Mouse (Mus musculus): Measurements from ENCODE around the gene Rps27. TPM values are rescaled to one million over a fixed set of nuclear protein-coding genes. Genes with fewer than 3 reads are reported as not detected.
"Not testable (repeated sequence)": the region's sequence is repeated elsewhere in the genome, so short reads cannot be mapped to it uniquely, and the experiment has no call there.

The Rps27 gene
- 25.9 and 30.7 TPM in 2 replicates for polyA plus RNA-seq (2012)

DNA sequence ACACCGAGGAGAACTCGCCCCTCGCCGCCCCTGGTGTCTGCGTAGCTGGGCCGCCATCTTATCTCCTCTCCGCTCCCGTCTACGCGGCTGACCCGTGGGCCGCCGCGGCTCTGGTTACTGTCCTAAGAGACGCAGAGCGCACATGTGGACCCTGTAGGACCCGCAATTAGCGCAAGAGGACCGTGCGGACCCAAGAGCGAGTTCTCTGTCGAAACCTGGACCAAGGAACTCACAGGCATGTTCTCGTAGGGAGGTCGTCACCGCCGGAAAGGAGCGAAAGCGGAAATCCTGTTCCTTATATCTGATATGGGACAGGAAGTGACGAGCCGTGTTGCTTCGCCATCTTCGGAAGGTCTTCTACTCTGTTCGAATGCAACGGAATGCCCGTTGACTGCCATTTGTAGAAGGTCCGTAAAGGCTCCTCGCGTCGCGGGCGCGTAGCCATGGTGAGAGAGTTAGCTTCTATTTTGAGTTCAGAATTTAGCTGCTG, at the start of gene Rps27, which contains the start of gene Rab13:
Gene Rps27, minus strand, starts transcription at position 275 of the 490 bp plus-strand sequence.
Gene Rab13, plus strand, starts transcription at position 319 of the 490 bp plus-strand sequence.
- TF ChIP-seq GATA1 (IDR thresholded peaks at IDR 0.05; ENCODE audit: low read length) (peak; percentile 92), TAL1 (IDR thresholded peaks at IDR 0.05; ENCODE audit: low read length) (no peak)
- Histone ChIP-seq H3K9me3 (ENCODE audit: control insufficient read depth, low read length) (no peaks in the 10 kb centered on the region), H3K36me3 (ENCODE audit: control insufficient read depth) (peaks cover 44% of the 10 kb centered on the region), H3K4me3 (replicated peaks) (peak within 1 kb of the TSS; percentile 89), H3K27me3 (ENCODE audit: control insufficient read depth) (no peaks in the 10 kb centered on the region), H3K4me1 (ENCODE audit: control insufficient read depth) (peaks cover 41% of the 10 kb centered on the region)

DNA sequence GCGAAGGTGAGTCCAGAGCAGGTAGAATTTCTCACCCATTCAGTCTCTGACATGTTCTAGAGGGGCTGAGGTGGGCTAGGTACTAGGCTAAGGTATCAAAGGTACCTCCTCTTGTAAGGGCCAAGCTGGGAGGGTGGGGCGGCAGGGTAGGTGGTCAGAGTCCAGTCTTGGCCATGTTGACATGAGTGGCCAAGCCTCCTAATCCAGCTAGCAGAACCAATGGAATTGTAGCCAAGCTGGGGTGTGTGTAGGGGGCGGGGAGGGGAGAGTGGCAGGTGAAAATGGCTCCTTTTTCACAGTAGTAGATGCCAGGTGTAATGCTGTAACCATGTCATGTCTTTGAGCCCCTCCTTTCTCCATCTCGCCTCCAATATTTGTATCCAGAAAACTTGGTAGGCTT, 45.1 kb upstream of the Rps27 start:
- H3K4me1 ChIP-seq (ENCODE audit: control insufficient read depth), result peaks cover 29% of the 10 kb centered on the region

DNA sequence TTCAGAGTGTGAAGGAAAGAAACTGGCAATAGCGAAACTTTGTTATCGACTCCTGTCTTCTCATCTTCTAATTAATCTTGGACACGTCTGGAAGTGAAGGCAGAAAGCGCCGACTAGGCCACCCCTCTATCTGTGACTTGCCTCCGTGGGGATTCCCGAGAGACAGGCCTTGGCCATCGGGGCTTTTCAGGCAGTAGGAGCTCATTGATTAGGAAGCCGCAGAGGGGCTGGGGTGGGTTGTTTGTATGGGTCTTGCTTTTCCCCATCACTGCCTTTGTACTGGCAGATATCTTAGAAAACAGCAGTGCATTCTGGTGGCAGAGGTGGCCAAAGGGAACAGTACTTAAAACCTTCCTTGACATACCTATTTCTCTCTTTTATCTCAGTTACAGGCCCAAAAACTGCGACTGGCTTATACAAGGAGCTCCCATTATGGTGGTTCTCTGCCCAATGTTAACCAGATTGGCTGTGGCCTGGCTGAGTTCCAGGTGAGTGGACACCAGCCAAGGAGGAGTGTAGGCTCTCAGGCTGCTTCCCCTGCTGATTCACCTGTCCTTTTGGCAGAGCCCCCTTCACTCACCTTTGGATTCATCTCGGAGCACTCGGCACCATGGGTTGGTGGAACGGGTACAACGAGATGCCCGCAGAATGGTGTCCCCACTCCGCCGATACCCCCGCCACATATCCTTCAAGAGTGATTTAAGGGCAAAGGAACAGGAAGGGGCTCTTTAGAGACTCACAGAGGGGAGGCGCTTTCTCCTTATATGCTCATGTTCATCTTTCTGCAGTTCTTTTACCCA, 43.5 kb upstream of the Rps27 start:
- TF ChIP-seq GATA1 (IDR thresholded peaks at IDR 0.05; ENCODE audit: low read length) (no peak), TAL1 (IDR thresholded peaks at IDR 0.05; ENCODE audit: low read length) (no peak)
- H3K4me1 ChIP-seq (ENCODE audit: control insufficient read depth), result peaks cover 29% of the 10 kb centered on the region
- H3K9me3 ChIP-seq (ENCODE audit: control insufficient read depth, low read length), result no peaks in the 10 kb centered on the region
- H3K4me3 ChIP-seq (replicated peaks), result no peak overlapping the region
- no peaks in the 10 kb centered on the region for H3K27me3 ChIP-seq (ENCODE audit: control insufficient read depth)
- H3K36me3 ChIP-seq (ENCODE audit: control insufficient read depth), result peaks cover 51% of the 10 kb centered on the region

More for the DNA sequence above, 45.1 kb upstream of the Rps27 start:
- peaks cover 66% of the 10 kb centered on the region for H3K36me3 ChIP-seq (ENCODE audit: control insufficient read depth)
- no peaks in the 10 kb centered on the region for H3K27me3 ChIP-seq (ENCODE audit: control insufficient read depth)
- no peak overlapping the region for H3K4me3 ChIP-seq (replicated peaks)
- H3K9me3 ChIP-seq (ENCODE audit: control insufficient read depth, low read length), result no peaks in the 10 kb centered on the region
- TF ChIP-seq TAL1 (IDR thresholded peaks at IDR 0.05; ENCODE audit: low read length), result no peak
- no peak for TF ChIP-seq GATA1 (IDR thresholded peaks at IDR 0.05; ENCODE audit: low read length)

DNA sequence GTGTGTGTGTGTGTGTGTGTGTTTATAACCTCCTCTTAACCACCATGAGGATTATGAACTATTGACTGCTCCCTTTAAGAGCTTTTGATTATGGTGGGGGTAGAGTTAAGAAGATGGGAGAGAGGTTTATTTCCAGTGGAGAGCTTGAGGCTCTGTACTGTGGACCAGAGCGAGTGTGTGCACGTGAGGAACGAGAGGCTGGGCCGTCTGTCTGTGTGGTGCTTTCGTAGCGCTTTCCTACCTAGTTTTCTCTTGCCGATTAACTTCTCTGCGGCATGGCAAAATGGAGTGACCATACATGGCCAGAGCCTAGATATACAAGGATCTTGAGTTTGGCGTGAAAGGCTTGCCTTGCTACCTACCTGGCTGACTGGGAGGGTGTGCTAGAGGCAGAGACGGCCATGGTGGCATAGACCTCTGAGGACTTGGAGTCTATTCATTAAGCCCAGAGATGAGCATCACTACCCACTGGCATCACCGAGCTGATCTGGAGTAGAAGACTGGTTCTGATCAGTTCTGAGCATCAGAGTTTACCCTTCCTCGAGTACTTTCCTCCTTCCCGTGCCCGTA, 42.4 kb upstream of the Rps27 start:
- H3K4me1 ChIP-seq (ENCODE audit: control insufficient read depth), result peaks cover 29% of the 10 kb centered on the region
- no peaks in the 10 kb centered on the region for H3K9me3 ChIP-seq (ENCODE audit: control insufficient read depth, low read length)
- H3K36me3 ChIP-seq (ENCODE audit: control insufficient read depth), result peaks cover 50% of the 10 kb centered on the region
- no peak overlapping the region for H3K4me3 ChIP-seq (replicated peaks)
- TF ChIP-seq TAL1 (IDR thresholded peaks at IDR 0.05; ENCODE audit: low read length), result no peak
- no peak for TF ChIP-seq GATA1 (IDR thresholded peaks at IDR 0.05; ENCODE audit: low read length)
- H3K27me3 ChIP-seq (ENCODE audit: control insufficient read depth), result no peaks in the 10 kb centered on the region

DNA sequence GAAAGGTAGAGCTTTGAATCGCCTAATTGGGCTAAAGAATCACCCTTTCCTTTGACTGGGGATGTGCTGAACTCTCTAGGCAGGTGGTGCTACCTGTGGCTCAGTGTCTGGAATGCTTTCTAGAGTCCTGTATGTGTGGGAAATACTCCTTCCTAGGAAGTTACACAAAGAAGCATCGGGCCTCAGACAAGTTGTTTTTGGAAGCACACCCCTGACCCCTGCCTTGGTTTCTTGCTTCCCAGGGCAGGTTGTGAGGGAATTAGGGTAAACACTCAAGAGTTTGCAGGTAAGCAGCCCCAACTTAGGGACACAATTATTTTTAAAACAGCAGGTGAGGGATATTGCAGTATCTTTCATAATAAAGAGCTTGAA, 41.7 kb upstream of the Rps27 start:
- H3K4me1 ChIP-seq (ENCODE audit: control insufficient read depth), result peaks cover 31% of the 10 kb centered on the region
- H3K4me3 ChIP-seq (replicated peaks), result peak overlapping the region; percentile 88
- H3K27me3 ChIP-seq (ENCODE audit: control insufficient read depth), result no peaks in the 10 kb centered on the region
- no peaks in the 10 kb centered on the region for H3K9me3 ChIP-seq (ENCODE audit: control insufficient read depth, low read length)
- peaks cover 46% of the 10 kb centered on the region for H3K36me3 ChIP-seq (ENCODE audit: control insufficient read depth)
- no peak for TF ChIP-seq GATA1 (IDR thresholded peaks at IDR 0.05; ENCODE audit: low read length)
- TF ChIP-seq TAL1 (IDR thresholded peaks at IDR 0.05; ENCODE audit: low read length), result no peak

DNA sequence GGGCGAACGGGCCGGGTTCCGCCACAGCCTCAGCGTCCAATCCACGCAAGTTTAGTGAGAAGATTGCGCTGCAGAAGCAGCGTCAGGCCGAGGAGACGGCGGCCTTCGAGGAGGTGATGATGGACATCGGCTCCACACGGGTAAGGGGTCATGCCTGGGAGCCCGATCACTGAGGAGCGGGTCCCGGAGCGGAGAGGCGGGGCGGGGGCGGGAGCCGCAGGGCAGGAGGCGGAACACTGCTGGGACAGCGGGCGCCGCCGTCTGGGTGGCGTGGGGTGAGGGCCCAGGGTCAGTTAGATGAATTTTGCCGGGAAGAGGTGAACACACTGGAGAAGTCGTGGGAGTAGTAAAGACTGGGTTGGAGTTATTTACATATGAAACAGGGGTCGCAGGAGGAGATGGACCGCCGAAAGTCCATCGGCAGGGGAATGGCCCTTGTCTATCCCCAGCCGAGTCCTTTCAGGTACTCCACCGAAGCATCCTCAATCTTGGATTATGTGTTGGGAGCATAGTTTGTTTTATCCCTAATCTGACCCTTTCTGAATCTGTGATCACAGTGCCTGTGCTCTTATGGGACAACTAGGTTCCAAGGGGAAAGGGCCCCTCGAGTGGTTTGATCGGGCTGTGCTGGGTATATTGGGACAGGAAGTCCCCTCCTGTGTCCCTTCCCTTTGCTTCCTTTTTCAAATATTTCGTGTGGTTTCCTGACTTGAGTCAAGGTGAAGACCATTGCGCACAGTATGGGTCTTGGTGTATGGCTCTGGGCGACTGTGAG, 41.2 kb upstream of the Rps27 start:
- Histone ChIP-seq H3K4me1 (ENCODE audit: control insufficient read depth) (peaks cover 31% of the 10 kb centered on the region), H3K36me3 (ENCODE audit: control insufficient read depth) (peaks cover 40% of the 10 kb centered on the region), H3K27me3 (ENCODE audit: control insufficient read depth) (no peaks in the 10 kb centered on the region), H3K9me3 (ENCODE audit: control insufficient read depth, low read length) (no peaks in the 10 kb centered on the region), H3K4me3 (replicated peaks) (peak overlapping the region; percentile 88)
- TF ChIP-seq TAL1 (IDR thresholded peaks at IDR 0.05; ENCODE audit: low read length), result no peak
- no peak for TF ChIP-seq GATA1 (IDR thresholded peaks at IDR 0.05; ENCODE audit: low read length)

DNA sequence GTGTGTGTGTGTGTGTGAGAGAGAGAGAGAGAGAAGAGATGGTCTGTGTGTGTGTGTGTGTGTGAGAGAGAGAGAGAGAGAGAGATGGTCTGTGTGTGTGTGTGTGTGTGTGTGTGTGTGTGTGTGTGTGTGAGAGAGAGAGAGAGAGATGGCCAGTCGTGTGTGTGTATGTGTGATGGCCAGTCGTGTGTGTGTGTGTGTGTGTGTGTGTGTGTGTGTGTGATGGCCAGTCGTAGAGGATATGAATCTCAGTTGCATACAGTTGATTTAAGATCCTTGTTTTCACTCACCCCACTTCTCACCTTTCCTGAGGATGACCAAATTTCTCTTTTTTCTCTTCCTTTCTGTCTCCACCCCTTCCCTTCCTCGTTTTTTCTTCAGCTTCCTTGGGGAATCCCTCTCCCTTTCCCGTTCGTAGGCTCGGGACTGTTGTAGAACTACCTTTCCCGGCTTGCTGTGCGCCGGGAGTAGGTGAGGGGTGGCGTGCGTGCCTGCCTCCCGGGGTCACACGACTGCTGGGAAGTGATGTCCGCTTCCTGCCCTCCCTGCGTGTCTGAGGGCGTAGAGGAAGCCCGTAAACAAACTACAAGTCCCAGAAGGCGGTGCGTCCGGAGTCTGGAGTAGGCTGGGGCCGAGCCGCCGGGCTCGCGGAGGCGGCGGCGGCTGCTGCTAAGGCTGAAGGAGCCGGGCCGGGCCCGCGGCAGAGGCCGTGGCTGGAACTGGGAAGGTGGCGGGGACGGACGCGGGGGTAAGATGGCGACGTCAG, 40.4 kb upstream of the Rps27 start, which contains the start of gene Crtc2:
Gene Crtc2, plus strand, starts transcription at position 511 of the 766 bp plus-strand sequence.
- H3K4me1 ChIP-seq (ENCODE audit: control insufficient read depth), result peaks cover 35% of the 10 kb centered on the region
- TF ChIP-seq GATA1 (IDR thresholded peaks at IDR 0.05; ENCODE audit: low read length) (no peak), TAL1 (IDR thresholded peaks at IDR 0.05; ENCODE audit: low read length) (no peak)
- H3K27me3 ChIP-seq (ENCODE audit: control insufficient read depth), result no peaks in the 10 kb centered on the region
- peak within 1 kb of the TSS; percentile 88 for H3K4me3 ChIP-seq (replicated peaks)
- H3K9me3 ChIP-seq (ENCODE audit: control insufficient read depth, low read length), result no peaks in the 10 kb centered on the region
- H3K36me3 ChIP-seq (ENCODE audit: control insufficient read depth), result peaks cover 33% of the 10 kb centered on the region

DNA sequence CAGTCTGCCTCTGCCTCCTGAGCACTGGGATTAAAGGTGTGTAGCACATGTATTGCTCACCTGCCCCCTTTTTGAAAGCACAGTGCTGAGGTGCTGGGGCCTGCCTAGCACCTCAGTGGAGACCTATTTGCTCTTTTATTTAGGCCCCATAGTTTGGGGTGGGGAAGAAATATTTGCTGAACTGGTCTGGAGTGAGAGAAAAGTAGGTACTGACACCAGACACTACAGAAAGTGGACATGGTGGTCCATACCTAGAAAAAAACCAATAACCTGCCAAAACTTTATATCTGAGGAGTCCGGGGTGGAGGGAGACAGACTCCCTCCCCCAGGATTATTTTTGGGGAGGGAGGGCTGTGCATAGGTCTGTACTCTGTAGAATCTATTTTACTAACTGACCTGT, 39.7 kb upstream of the Rps27 start:
- not testable (repeated sequence) for H3K4me3 ChIP-seq (replicated peaks); H3K27me3 ChIP-seq (ENCODE audit: control insufficient read depth); H3K9me3 ChIP-seq (ENCODE audit: control insufficient read depth, low read length)
- H3K4me1 ChIP-seq (ENCODE audit: control insufficient read depth), result peaks cover 38% of the 10 kb centered on the region
- peaks cover 26% of the 10 kb centered on the region for H3K36me3 ChIP-seq (ENCODE audit: control insufficient read depth)

DNA sequence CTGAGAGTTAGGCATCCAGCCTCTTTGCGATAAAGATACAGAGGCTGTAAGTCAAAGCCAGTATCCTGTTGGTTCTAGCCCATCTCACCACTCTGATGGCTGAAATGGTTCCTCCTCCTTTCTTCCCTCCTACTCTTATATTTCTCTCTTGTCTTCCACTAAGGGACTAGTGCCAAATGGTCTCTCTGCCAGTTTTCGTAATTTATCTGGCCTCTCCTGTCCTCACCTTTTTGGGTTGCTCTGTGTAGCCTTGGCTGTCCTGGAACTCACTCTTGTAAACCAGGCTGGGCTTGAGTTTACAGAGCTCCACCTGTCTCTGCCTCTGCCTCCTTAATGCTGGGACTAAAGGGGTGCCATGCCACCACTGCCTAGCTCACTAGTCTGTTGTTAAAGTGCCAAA, 39.2 kb upstream of the Rps27 start:
- Histone ChIP-seq H3K4me1 (ENCODE audit: control insufficient read depth) (peaks cover 40% of the 10 kb centered on the region), H3K36me3 (ENCODE audit: control insufficient read depth) (peaks cover 23% of the 10 kb centered on the region)
- not testable (repeated sequence) for H3K9me3 ChIP-seq (ENCODE audit: control insufficient read depth, low read length); H3K4me3 ChIP-seq (replicated peaks); H3K27me3 ChIP-seq (ENCODE audit: control insufficient read depth)

DNA sequence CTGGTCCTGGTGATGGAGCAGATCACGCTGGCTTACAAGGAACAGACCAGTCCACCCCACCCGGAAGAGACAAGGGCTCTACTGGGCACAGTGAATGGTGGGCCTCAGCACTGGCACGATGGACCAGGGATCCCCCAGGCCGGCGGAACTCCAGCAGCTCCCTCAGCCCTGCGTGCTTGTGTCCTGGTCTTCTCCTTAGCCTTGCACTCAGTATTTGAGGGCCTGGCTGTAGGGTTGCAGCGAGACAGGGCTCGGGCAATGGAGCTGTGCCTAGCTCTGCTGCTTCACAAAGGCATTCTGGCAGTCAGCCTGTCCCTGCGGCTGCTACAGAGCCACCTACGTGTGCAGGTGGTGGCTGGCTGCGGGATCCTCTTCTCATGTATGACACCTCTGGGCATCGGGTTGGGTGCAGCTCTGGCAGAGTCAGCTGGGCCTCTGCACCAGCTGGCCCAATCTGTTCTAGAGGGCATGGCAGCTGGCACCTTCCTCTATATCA, 38.3 kb upstream of the Rps27 start:
- not testable (repeated sequence) for H3K9me3 ChIP-seq (ENCODE audit: control insufficient read depth, low read length); H3K27me3 ChIP-seq (ENCODE audit: control insufficient read depth); H3K4me3 ChIP-seq (replicated peaks)
- H3K36me3 ChIP-seq (ENCODE audit: control insufficient read depth), result peaks cover 14% of the 10 kb centered on the region
- peaks cover 41% of the 10 kb centered on the region for H3K4me1 ChIP-seq (ENCODE audit: control insufficient read depth)

All from erythroblast, embryonic 14.5 days (primary cell).